Mouse (Mus musculus) midbrain, postnatal 0 days (tissue): ENCODE results near the gene Uba5. TPM values are rescaled to one million over a fixed set of nuclear protein-coding genes. Genes with fewer than 3 reads are reported as not detected.

Experiments used
- ATAC-seq: fragments of 200-750 bp; cut with Nextera tagmentation; 2 replicates; pipeline ENCODE4 v1.8.0; 2017; ENCODE audit warnings: moderate number of reproducible peaks, mild to moderate bottlenecking, moderate TSS enrichment, moderate library complexity; ENCODE audit not compliant: low FRiP score
- DNase-seq: peaks from one replicate; pipeline ENCODE4 v3.0.0-alpha.2; 2015; ENCODE audit warnings: low spot score
- H3K27ac ChIP-seq: fragments of 300-500 bp; sonication (generic); 2 replicates; pipeline ENCODE4 v1.5.1; 2014; ENCODE audit warnings: low read depth, mild to moderate bottlenecking, low read length, mixed read lengths
- H3K27me3 ChIP-seq: fragments of 300-500 bp; sonication (generic); 2 replicates; pipeline ENCODE4 v1.6.1; 2014; ENCODE audit warnings: low read length, control low read depth, mixed read lengths; ENCODE audit not compliant: insufficient read depth
- H3K36me3 ChIP-seq: fragments of 300-500 bp; sonication (generic); 2 replicates; pipeline ENCODE4 v1.6.1; 2014; ENCODE audit warnings: low read length, control low read depth, mixed read lengths; ENCODE audit not compliant: insufficient read depth
- H3K4me1 ChIP-seq: fragments of 300-500 bp; sonication (generic); 2 replicates; pipeline ENCODE4 v1.6.1; 2014; ENCODE audit warnings: mild to moderate bottlenecking, control low read depth, antibody characterized with exemption, low read length, mixed read lengths; ENCODE audit not compliant: insufficient read depth
- H3K4me2 ChIP-seq: fragments of 300-500 bp; sonication (generic); 2 replicates; pipeline ENCODE4 v1.6.1; 2014; ENCODE audit warnings: low read depth, mild to moderate bottlenecking, low read length, mixed read lengths; ENCODE audit not compliant: poor library complexity, severe bottlenecking
- H3K4me3 ChIP-seq: fragments of 300-500 bp; sonication (generic); 2 replicates; pipeline ENCODE4 v1.5.1; 2014; ENCODE audit warnings: low read depth, mild to moderate bottlenecking, low read length, moderate library complexity
- H3K9ac ChIP-seq: fragments of 300-500 bp; sonication (generic); replicated peaks from 2 replicates; pipeline ENCODE4 v1.6.1; 2014; ENCODE audit warnings: mild to moderate bottlenecking, low read length, moderate library complexity, mixed read lengths; ENCODE audit not compliant: poor library complexity, severe bottlenecking
- H3K9me3 ChIP-seq: fragments of 300-500 bp; sonication (generic); 2 replicates; pipeline ENCODE4 v1.6.1; 2016; ENCODE audit warnings: low read length, control low read depth
- CTCF ChIP-seq: IDR thresholded peaks from 2 replicates; pipeline ENCODE4 v1.5.1; 2016; ENCODE audit warnings: antibody characterized with exemption, mild to moderate bottlenecking
- WGBS: fragments of 180-500 bp; shearing (Covaris S2); extraction: QIAGEN DNeasy Blood & Tissue Kit; methylation state at CpG from one replicate; pipeline ENCODE4 v1.1.7; 2014; 5-methylcytosine and 5-hydroxymethylcytosine counted together
- polyA plus RNA-seq: library from polyadenylated mRNA; unstranded; fragments of >200 nt; fragmentation: Nextera tagmentation; extraction: Ambion mirVana; gene quantifications from 2 replicates; pipeline ENCODE4 v1.2.1, GENCODE M21; 2015
- total RNA-seq: library from RNA; depleted of rRNA; stranded (reverse); fragments of >200 nt; gene quantifications from 2 replicates; pipeline ENCODE4 v1.2.3, GENCODE M21; 2014

Uba5 gene
- total and polyA plus RNA-seq, 2 experiments from 2014 or later = 53.8 to 77.7 TPM

- TF ChIP-seq CTCF = peak; percentile 68
- WGBS = 67% methylated on average over 2 of the region's 2 CpGs
- DNase-seq (no peak), ATAC-seq (no peak)
- Histone ChIP-seq H3K27me3 (no peaks in the 10 kb centered on the region), H3K4me3 (no peak overlapping the region), H3K4me1 (no peaks in the 10 kb centered on the region), H3K27ac (no peak overlapping the region), H3K36me3 (0 out of 2 replicates have a peak, but pooled peaks cover 6% of the 10 kb centered on the region), H3K4me2 (no peak overlapping the region), H3K9me3 (no peaks in the 10 kb centered on the region), H3K9ac (no peak overlapping the region)
These were observed 12.9 kb upstream of the Uba5 start for GRCm38 (mm10) chr9:104075808-104076207.

DNA sequence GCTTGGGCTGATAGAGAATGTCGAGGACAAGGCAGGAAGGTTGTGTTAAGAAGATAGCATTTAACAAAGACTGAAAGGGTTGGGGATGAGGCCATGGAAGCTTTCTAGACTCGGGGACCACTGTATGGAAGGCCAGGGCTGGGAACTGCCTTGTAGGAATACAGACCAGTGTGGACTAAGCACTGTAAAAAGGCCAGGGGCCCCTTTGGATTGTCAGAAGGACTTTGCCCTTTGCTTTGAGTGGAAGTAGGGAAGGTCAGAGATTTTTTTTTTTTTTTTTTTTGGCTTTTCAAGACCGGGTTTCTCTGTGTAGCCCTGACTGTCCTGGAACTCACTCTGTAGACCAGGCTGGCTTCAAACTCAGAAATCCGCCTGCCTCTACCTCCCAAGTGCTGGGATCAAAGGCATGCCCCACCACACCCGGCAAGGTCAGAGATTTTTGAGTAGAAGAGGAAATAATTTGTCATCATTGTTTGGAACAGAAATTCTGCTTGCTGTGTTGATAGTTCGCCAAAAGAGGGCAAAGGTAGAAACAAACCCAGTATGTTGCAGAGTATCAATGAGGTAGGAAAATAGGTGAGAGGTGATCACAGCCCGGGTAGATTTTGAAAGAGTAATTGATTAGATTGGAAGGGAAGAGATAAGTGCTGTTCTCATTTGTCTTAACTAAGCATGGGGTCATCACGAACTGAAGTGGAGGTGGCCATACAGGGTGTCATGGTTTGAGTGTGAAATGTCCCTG, 8.1 kb upstream of the Uba5 start:
- Histone ChIP-seq H3K4me1 (no peaks in the 10 kb centered on the region), H3K4me2 (no peak overlapping the region), H3K27me3 (no peaks in the 10 kb centered on the region), H3K27ac (no peak overlapping the region), H3K4me3 (no peak overlapping the region), H3K36me3 (no peaks in the 10 kb centered on the region), H3K9me3 (no peaks in the 10 kb centered on the region), H3K9ac (no peak overlapping the region)
- ATAC-seq (no peak), DNase-seq (no peak)
- WGBS = 85% methylated on average over 8 of the region's 8 CpGs
- TF ChIP-seq CTCF = no peak

DNA sequence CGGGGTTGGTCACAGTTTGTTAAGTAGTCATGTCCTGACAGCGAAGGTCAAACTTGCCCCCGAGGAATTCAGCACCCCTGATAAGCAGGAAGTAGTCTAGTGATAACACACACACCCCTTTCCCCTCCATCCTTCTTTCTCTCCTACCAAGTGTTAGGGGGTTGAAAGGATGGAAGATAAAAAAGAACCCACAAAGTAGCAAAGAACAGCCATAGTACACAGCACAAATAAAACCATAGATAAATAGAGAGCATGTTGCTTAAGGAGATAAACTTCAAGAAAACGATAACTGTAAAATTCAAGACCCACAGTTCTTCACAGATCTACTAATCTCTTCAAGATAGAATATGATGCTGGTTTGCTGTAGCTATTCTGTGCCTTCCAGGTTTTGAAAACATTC, 7.3 kb upstream of the Uba5 start:
- no peak for TF ChIP-seq CTCF

GRCm38 (mm10) chr9:104064571-104064970, 1.6 kb upstream of the Uba5 start:
- Histone ChIP-seq H3K9ac (no peak overlapping the region), H3K36me3 (peaks cover 10% of the 10 kb centered on the region), H3K27me3 (no peaks in the 10 kb centered on the region), H3K9me3 (no peaks in the 10 kb centered on the region), H3K4me3 (no peak overlapping the region), H3K4me1 (peaks cover 14% of the 10 kb centered on the region), H3K27ac (no peak overlapping the region), H3K4me2 (no peak overlapping the region)
- no peak for DNase-seq
- no peak for TF ChIP-seq CTCF
- 21% methylated on average over 1 of the region's 1 CpGs for WGBS
- ATAC-seq = no peak

More for the DNA sequence above, 7.3 kb upstream of the Uba5 start:
- no peak for ATAC-seq
- Histone ChIP-seq H3K9me3 (no peaks in the 10 kb centered on the region), H3K9ac (no peak overlapping the region), H3K27ac (no peak overlapping the region), H3K4me1 (no peaks in the 10 kb centered on the region), H3K27me3 (no peaks in the 10 kb centered on the region), H3K4me2 (no peak overlapping the region), H3K4me3 (no peak overlapping the region), H3K36me3 (no peaks in the 10 kb centered on the region)
- 88% methylated on average over 4 of the region's 4 CpGs for WGBS
- no peak for DNase-seq

DNA sequence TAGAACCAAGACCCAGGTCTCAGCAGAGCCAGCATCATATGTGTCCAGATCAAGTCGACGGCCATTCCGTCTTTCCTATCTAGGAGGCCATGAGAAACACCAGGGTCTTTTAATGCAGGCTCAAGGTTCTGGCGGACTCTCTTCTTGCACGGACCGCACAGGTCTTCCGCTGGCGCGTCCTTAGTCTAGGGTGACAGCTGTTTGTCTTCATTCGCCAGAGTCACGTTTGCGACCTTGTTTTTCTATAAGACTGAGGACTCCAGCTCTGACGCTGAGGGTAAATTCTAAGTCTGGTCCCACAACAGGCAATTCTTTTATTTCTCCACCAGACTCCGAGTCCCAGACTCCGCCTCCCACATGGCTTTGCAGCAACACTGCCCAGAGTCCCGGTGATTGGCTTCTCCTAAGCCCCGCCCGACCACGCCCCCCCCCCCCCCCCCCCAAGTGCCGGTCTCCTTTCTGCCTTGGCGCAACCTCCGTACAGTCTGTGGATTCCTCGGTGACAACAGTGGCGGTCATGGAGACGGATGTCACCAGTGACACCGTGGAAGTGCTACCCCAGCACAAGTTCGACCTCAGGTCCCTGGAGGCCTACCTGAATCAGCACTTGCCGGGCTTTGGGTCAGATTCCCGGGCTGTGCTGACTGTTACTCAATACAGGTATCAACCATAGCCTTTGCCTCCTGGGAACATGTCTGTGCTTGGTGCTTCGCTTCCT, 469 bp upstream of the Uba5 start, which contains the start of gene Acad11:
Gene Acad11, plus strand, starts transcription at position 134 of the 718 bp plus-strand sequence.
- ATAC-seq = peak; percentile 97
- peak within 1 kb of the TSS; percentile 80 for H3K27ac ChIP-seq
- no peak for TF ChIP-seq CTCF

GRCm38 (mm10) chr9:104051028-104051427, 11.9 kb downstream of the Uba5 start:
- Histone ChIP-seq H3K27ac (no peak overlapping the region), H3K27me3 (no peaks in the 10 kb centered on the region), H3K36me3 (peaks cover 83% of the 10 kb centered on the region), H3K4me2 (no peak overlapping the region), H3K9ac (no peak overlapping the region), H3K9me3 (no peaks in the 10 kb centered on the region), H3K4me3 (no peak overlapping the region), H3K4me1 (no peaks in the 10 kb centered on the region)
- WGBS = 93% methylated on average over 6 of the region's 6 CpGs
- no peak for ATAC-seq
- TF ChIP-seq CTCF = no peak
- DNase-seq = no peak

More for the DNA sequence above, 469 bp upstream of the Uba5 start, which contains the start of gene Acad11:
- no peaks in the 10 kb centered on the region for H3K27me3 ChIP-seq
- H3K9me3 ChIP-seq = no peaks in the 10 kb centered on the region
- peak; percentile 93 for DNase-seq
- H3K4me2 ChIP-seq = peak within 1 kb of the TSS; percentile 83
- peaks cover 12% of the 10 kb centered on the region for H3K36me3 ChIP-seq
- peak within 1 kb of the TSS; percentile 99 for H3K4me3 ChIP-seq
- peaks cover 14% of the 10 kb centered on the region for H3K4me1 ChIP-seq
- under 1% methylated on average over 28 of the region's 30 CpGs for WGBS
- H3K9ac ChIP-seq = peak within 1 kb of the TSS; percentile 85
